Mouse (Mus musculus): ENCODE measurements around the gene Supt3. TPM values are rescaled to one million over a fixed set of nuclear protein-coding genes. Genes with fewer than 3 reads are reported as not detected.
A peak's percentile ranks its signal among the peaks of the same experiment; 100 is the strongest.

Gene Supt3
- polyA plus RNA-seq, 1 experiment from 2014 or later: 27.6 TPM

GRCm38 (mm10) chr17:44977690-44978089 lies 200.7 kb downstream of the Supt3 start:
- no peak overlapping the region for H3K4me2 ChIP-seq (replicated peaks)
- H3K27me3 ChIP-seq: no peaks in the 10 kb centered on the region
- no peak overlapping the region for H3K9ac ChIP-seq
- H3K27ac ChIP-seq: no peak overlapping the region
- no peaks in the 10 kb centered on the region for H3K36me3 ChIP-seq
- no peak for ATAC-seq (ENCODE audit: insufficient number of reproducible peaks, insufficient read depth, low FRiP score, low TSS enrichment)
- 93% methylated on average over 2 of the region's 2 CpGs for WGBS
- H3K4me1 ChIP-seq: no peaks in the 10 kb centered on the region
- no peak overlapping the region for H3K4me3 ChIP-seq
- H3K9me3 ChIP-seq: no peaks in the 10 kb centered on the region

- H3K4me1 ChIP-seq: peaks cover 4% of the 10 kb centered on the region; the same call in 1 of the 2 replicates
- WGBS: 90% methylated on average over 2 of the region's 2 CpGs
- H3K9me3 ChIP-seq: no peaks in the 10 kb centered on the region
- H3K9ac ChIP-seq: no peak overlapping the region
- no peak overlapping the region for H3K4me3 ChIP-seq
- ATAC-seq (ENCODE audit: insufficient number of reproducible peaks, insufficient read depth, low FRiP score, low TSS enrichment): no peak
- H3K36me3 ChIP-seq: no peaks in the 10 kb centered on the region
- H3K27ac ChIP-seq: no peak overlapping the region
- no peaks in the 10 kb centered on the region for H3K27me3 ChIP-seq
- H3K4me2 ChIP-seq (replicated peaks): no peak overlapping the region
These were observed 211.0 kb downstream of the Supt3 start for GRCm38 (mm10) chr17:44987964-44988363.

- H3K27me3 ChIP-seq: no peaks in the 10 kb centered on the region
- H3K4me2 ChIP-seq (replicated peaks): no peak overlapping the region
- ATAC-seq (ENCODE audit: insufficient number of reproducible peaks, insufficient read depth, low FRiP score, low TSS enrichment): no peak
- no peaks in the 10 kb centered on the region for H3K36me3 ChIP-seq
- H3K27ac ChIP-seq: peak overlapping the region; percentile 12; the same call in 1 of the 2 replicates
- 78% methylated on average over 4 of the region's 4 CpGs for WGBS
- peaks cover 28% of the 10 kb centered on the region; the same call in 1 of the 2 replicates for H3K4me1 ChIP-seq
- H3K9ac ChIP-seq: no peak overlapping the region
- H3K9me3 ChIP-seq: no peaks in the 10 kb centered on the region
- no peak overlapping the region for H3K4me3 ChIP-seq
These were observed 226.4 kb downstream of the Supt3 start for GRCm38 (mm10) chr17:45003311-45003710.

GRCm38 (mm10) chr17:45004477-45005170 lies 227.7 kb downstream of the Supt3 start:
- Histone ChIP-seq H3K9me3 (no peaks in the 10 kb centered on the region), H3K9ac (no peak overlapping the region), H3K4me1 (peaks cover 34% of the 10 kb centered on the region; the same call in 1 of the 2 replicates), H3K27me3 (no peaks in the 10 kb centered on the region), H3K27ac (peak overlapping the region; percentile 70), H3K4me3 (no peak overlapping the region), H3K4me2 (replicated peaks) (no peak overlapping the region), H3K36me3 (no peaks in the 10 kb centered on the region)
- WGBS: 54% methylated on average over 13 of the region's 13 CpGs
- no peak for ATAC-seq (ENCODE audit: insufficient number of reproducible peaks, insufficient read depth, low FRiP score, low TSS enrichment)

- 38% methylated on average over 1 of the region's 1 CpGs for WGBS
- H3K4me1 ChIP-seq: peaks cover 36% of the 10 kb centered on the region; the same call in 1 of the 2 replicates
- no peak for ATAC-seq (ENCODE audit: insufficient number of reproducible peaks, insufficient read depth, low FRiP score, low TSS enrichment)
These were observed 230.5 kb downstream of the Supt3 start for GRCm38 (mm10) chr17:45007461-45007860.

GRCm38 (mm10) chr17:45008663-45009062 lies 231.7 kb downstream of the Supt3 start:
- no peak overlapping the region for H3K9ac ChIP-seq
- H3K36me3 ChIP-seq: no peaks in the 10 kb centered on the region
- no peak overlapping the region for H3K27ac ChIP-seq
- H3K27me3 ChIP-seq: no peaks in the 10 kb centered on the region
- no peak for ATAC-seq (ENCODE audit: insufficient number of reproducible peaks, insufficient read depth, low FRiP score, low TSS enrichment)
- WGBS: 55% methylated on average over 4 of the region's 4 CpGs
- H3K4me2 ChIP-seq (replicated peaks): no peak overlapping the region
- no peaks in the 10 kb centered on the region for H3K9me3 ChIP-seq
- H3K4me1 ChIP-seq: peaks cover 28% of the 10 kb centered on the region; the same call in 1 of the 2 replicates
- H3K4me3 ChIP-seq: no peak overlapping the region

More at GRCm38 (mm10) chr17:45007461-45007860, 230.5 kb downstream of the Supt3 start:
- H3K4me3 ChIP-seq: no peak overlapping the region
- no peaks in the 10 kb centered on the region for H3K27me3 ChIP-seq
- no peaks in the 10 kb centered on the region for H3K9me3 ChIP-seq
- no peaks in the 10 kb centered on the region for H3K36me3 ChIP-seq
- no peak overlapping the region for H3K4me2 ChIP-seq (replicated peaks)
- H3K27ac ChIP-seq: no peak overlapping the region
- H3K9ac ChIP-seq: no peak overlapping the region

GRCm38 (mm10) chr17:45010409-45010808 lies 233.5 kb downstream of the Supt3 start:
- Histone ChIP-seq H3K9me3 (no peaks in the 10 kb centered on the region), H3K27ac (no peak overlapping the region), H3K27me3 (no peaks in the 10 kb centered on the region), H3K4me1 (peaks cover 14% of the 10 kb centered on the region; the same call in 1 of the 2 replicates), H3K36me3 (no peaks in the 10 kb centered on the region), H3K4me3 (no peak overlapping the region), H3K9ac (no peak overlapping the region), H3K4me2 (replicated peaks) (no peak overlapping the region)
- no peak for ATAC-seq (ENCODE audit: insufficient number of reproducible peaks, insufficient read depth, low FRiP score, low TSS enrichment)
- 76% methylated on average over 2 of the region's 2 CpGs for WGBS

- no peak for ATAC-seq (ENCODE audit: insufficient number of reproducible peaks, insufficient read depth, low FRiP score, low TSS enrichment)
- Histone ChIP-seq H3K4me3 (no peak overlapping the region), H3K9ac (no peak overlapping the region), H3K4me2 (replicated peaks) (no peak overlapping the region), H3K27ac (no peak overlapping the region), H3K36me3 (no peaks in the 10 kb centered on the region), H3K9me3 (no peaks in the 10 kb centered on the region), H3K4me1 (peaks cover 8% of the 10 kb centered on the region; the same call in 1 of the 2 replicates), H3K27me3 (no peaks in the 10 kb centered on the region)
- 82% methylated on average over 4 of the region's 4 CpGs for WGBS
These were observed 239.8 kb downstream of the Supt3 start for GRCm38 (mm10) chr17:45016746-45017145.

- Histone ChIP-seq H3K27me3 (no peaks in the 10 kb centered on the region), H3K9me3 (no peaks in the 10 kb centered on the region), H3K4me3 (no peak overlapping the region), H3K4me1 (peaks cover 8% of the 10 kb centered on the region; the same call in 1 of the 2 replicates), H3K9ac (no peak overlapping the region), H3K36me3 (no peaks in the 10 kb centered on the region), H3K4me2 (replicated peaks) (no peak overlapping the region), H3K27ac (no peak overlapping the region)
- ATAC-seq (ENCODE audit: insufficient number of reproducible peaks, insufficient read depth, low FRiP score, low TSS enrichment): no peak
- WGBS: 72% methylated on average over 8 of the region's 8 CpGs
These were observed 243.4 kb downstream of the Supt3 start for GRCm38 (mm10) chr17:45020155-45020930.

GRCm38 (mm10) chr17:45028441-45028840 lies 251.5 kb downstream of the Supt3 start:
- no peaks in the 10 kb centered on the region for H3K27me3 ChIP-seq
- H3K9ac ChIP-seq: no peak overlapping the region
- H3K9me3 ChIP-seq: no peaks in the 10 kb centered on the region
- no peak for ATAC-seq (ENCODE audit: insufficient number of reproducible peaks, insufficient read depth, low FRiP score, low TSS enrichment)
- 49% methylated on average over 3 of the region's 3 CpGs for WGBS
- H3K36me3 ChIP-seq: no peaks in the 10 kb centered on the region
- peaks cover 7% of the 10 kb centered on the region for H3K4me1 ChIP-seq
- no peak overlapping the region for H3K4me2 ChIP-seq (replicated peaks)
- H3K4me3 ChIP-seq: no peak overlapping the region
- no peak overlapping the region for H3K27ac ChIP-seq

- Histone ChIP-seq H3K9me3 (no peaks in the 10 kb centered on the region), H3K4me2 (replicated peaks) (no peak overlapping the region), H3K9ac (no peak overlapping the region), H3K27me3 (no peaks in the 10 kb centered on the region), H3K4me3 (no peak overlapping the region), H3K36me3 (no peaks in the 10 kb centered on the region), H3K27ac (no peak overlapping the region), H3K4me1 (peaks cover 10% of the 10 kb centered on the region)
- 82% methylated on average over 1 of the region's 1 CpGs for WGBS
- ATAC-seq (ENCODE audit: insufficient number of reproducible peaks, insufficient read depth, low FRiP score, low TSS enrichment): no peak
These were observed 252.2 kb downstream of the Supt3 start for GRCm38 (mm10) chr17:45029106-45029505.

- Histone ChIP-seq H3K4me1 (peaks cover 10% of the 10 kb centered on the region), H3K27ac (no peak overlapping the region), H3K4me2 (replicated peaks) (no peak overlapping the region), H3K9ac (no peak overlapping the region), H3K9me3 (no peaks in the 10 kb centered on the region), H3K36me3 (no peaks in the 10 kb centered on the region), H3K4me3 (no peak overlapping the region), H3K27me3 (no peaks in the 10 kb centered on the region)
- 49% methylated on average over 6 of the region's 6 CpGs for WGBS
- ATAC-seq (ENCODE audit: insufficient number of reproducible peaks, insufficient read depth, low FRiP score, low TSS enrichment): no peak
These were observed 255.3 kb downstream of the Supt3 start for GRCm38 (mm10) chr17:45032209-45032608.

Data from embryonic facial prominence, embryonic 12.5 days (tissue).